Mouse (Mus musculus) thymus, adult 2 months (tissue): ENCODE results near the gene Cbx7.

Experiments
- CTCF ChIP-seq: fragments of 200-500 bp; IDR thresholded peaks from 2 replicates; pipeline ENCODE4 v1.5.1; 2012; ENCODE audit warnings: mild to moderate bottlenecking, control low read depth, low read length, moderate library complexity, borderline replicate concordance; ENCODE audit not compliant: control insufficient read depth, poor library complexity, insufficient read depth; ENCODE audit errors: extremely low read depth
- POLR2A ChIP-seq: fragments of 200-500 bp; IDR thresholded peaks from 2 replicates; pipeline ENCODE4 v1.6.1; 2012; ENCODE audit warnings: mild to moderate bottlenecking, low read length, control low read depth, moderate library complexity; ENCODE audit not compliant: control insufficient read depth, poor library complexity, insufficient read depth; ENCODE audit errors: extremely low read depth

GRCm38 (mm10) chr15:80011194-80011593 lies 40.3 kb upstream of the Cbx7 start:
- TF ChIP-seq CTCF, result no peak
- TF ChIP-seq POLR2A, result no peak
